Mouse (Mus musculus): ENCODE data around the gene Cox6b1.

Cox6b1 gene

DNA sequence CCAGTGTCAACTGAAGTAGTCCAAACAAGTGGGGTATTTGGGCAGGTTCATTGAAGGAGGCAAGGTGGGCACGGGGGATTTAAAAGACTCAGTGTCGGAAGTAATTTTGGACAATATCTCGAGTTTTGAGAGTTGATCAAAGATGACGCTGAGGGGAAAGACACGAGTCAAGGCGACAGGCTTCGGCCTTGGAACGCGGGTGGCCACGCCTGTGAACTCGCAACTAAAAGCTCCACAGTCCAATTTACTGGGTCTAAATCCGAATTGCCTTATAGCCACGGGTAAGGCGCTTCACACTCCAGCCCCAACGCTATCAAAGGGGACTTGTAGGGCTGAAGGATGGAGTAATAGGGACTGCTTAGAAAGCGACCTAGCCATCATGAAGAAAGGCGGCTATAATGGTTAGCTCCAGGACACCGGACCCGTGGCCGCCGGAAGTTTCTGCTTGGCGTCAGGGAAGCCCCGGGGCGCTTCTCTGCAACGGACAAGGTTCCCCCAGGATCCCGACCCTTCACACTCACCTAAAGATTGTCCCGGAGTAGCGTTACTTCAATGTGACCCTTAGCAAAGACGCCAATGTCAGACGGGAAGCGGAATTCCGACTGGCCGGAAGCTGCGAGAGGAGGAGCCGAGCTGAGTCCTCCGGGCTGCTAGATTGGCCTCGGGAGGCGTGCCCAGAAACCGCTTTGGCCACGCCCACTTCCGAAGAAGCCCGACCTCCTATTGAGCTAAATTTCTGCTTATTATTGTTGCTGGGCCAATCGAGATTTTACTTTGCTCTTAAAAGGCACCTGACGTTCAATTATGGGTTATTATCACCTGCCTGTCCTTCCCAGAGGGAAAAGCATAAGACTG lies at the start of gene Cox6b1:
Gene Cox6b1 (minus strand): TSS at position 622 of the 855 bp plus-strand sequence.
- DNase-seq (ENCODE audit: low spot score), result peak; percentile 90

DNA sequence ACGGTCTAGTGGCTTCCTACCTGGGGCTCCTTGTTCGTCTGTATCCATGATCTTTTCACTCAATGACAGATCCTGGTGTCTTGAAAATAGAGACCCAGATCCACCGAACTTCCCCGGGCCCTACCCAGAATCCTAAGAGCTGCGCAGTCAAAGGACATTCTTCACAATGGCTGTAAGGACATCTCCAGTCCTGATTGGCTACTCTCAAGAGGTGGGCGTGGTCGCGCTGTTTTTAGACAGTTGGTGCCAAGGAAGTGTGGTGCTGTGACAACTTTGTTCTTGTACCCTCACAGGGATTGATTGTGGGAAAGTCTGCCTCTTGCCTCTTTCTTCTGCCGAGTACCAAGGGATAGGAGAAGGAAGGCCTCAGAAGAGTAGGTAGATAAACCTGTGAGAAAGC lies 45.5 kb upstream of the Cox6b1 start, which contains the start of gene Pmis2:
Gene Pmis2 (minus strand): TSS at position 126 of the 400 bp plus-strand sequence.
- DNase-seq (ENCODE audit: low spot score), result no peak

DNA sequence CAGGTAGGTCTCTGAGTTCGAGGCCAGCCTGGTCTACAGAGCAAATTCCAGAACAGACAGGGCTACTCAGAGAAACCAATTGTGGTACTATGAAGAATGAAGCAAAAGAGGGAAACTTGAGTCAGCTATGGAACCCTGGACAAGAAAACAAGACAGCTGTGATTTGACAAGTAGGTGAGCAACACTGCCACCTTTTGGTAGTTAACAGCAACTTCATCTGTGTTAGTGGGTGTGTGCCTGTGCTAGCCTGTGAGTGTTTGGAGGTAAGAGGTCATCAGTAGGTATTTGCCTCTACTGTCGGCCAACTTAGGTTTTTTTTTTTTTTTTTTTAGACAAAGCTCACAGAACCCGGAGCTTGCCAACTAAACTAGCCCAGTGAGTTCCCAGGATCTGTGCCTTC lies 43.3 kb upstream of the Cox6b1 start:
- DNase-seq (ENCODE audit: low spot score), result peak; percentile 25

DNA sequence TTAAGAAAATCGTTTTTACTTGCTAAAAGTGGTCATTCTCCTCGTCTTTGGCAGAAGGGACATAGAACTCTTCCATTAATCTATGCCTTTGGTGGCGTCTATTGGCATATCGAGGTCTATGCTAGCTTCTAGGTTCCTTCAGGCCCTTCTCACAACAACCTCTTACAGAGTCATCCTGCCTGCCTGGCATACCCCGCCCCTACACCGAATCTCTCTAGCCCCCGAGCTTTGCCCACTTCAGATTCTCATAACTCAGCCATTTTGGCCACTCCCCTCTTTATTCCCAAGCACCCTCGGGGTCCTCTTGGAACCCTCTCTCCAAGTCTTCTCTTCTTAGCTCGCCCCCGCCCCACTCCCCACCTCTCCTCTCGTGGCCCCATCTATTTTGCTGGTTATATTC lies 39.4 kb upstream of the Cox6b1 start:
- DNase-seq (ENCODE audit: low spot score), result peak; percentile 27

DNA sequence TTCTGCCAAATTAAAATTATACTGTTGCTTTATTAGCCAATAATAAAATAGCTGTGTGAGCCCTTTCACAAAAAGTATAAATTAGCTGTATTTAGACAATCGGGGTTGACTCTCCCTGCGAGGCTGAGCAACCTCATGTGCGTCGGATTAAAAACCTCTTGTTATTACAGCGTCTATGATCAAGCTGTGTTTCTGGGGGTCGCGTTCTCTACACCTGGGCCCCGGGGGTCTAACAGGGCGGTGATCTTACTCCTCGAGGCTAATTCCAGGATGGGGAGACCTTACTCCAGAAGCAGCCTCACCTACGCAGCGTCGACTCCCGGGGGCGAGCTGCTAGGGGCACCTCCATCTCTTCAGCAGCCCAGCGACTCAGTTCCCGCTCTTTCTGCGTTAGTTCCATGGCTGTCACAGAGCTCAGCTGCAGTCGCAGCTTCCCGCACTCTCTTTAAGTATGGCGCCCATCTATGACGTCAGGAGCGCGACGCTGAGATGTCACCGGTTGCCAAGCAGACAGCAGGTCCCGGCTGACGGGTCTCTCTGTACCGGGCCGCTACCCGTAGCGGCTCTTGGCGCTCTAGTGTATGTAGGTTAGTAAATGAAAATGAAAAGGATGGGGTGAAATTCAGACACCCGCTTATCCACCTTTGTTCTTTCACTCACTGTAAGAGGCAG lies 38.7 kb upstream of the Cox6b1 start, which contains the start of gene Haus5:
Gene Haus5 (minus strand): TSS at position 466 of the 672 bp plus-strand sequence.
- DNase-seq (ENCODE audit: low spot score), result peak; percentile 92

DNA sequence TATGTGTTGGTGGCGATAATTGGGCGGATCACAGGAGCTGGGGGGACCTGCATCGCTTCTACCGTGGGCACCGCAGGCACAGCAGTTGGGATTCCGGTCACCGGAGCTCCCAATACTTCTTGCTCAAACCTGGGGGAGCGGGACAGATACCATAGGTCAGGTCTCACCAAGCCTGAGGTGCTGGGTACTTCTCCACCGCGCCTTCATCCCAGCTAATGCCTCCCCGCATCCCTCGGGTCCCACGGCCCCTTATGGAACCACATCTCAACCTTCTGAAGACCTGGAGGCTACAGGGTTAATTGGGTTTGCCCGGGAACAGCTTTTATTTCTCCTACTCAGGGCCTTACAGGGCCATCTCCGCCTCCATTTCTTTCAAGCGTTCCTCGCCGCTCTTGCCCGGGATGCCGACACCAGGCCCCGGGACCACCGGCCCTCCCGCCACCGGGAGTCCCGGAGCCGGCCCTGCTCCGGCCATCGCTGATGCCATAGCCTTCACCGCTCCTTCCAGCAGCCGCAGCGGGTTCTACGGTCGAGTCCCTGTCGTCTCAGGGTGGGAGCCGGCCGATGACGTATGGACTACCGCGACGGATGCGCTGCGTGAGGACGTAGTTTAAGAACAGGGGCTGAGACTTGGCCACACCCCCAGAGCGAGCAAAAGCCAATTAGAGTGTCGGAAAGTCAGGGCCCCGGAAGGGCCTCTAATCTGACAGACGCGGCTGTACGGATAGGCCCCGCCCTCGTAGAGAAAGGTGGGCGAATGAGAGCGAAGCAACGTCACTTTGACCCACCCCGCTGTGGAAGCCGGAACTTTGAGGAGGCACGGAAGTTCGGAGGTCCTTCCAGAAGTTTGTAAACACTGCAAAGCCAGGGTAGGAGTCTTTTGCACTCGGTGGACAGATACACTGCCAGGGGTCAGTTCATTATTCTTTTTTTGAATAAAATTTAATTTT lies 23.9 kb upstream of the Cox6b1 start, which contains the start of gene Rbm42:
Gene Rbm42 (minus strand): TSS at position 727 of the 950 bp plus-strand sequence.
- peak; percentile 97 for DNase-seq (ENCODE audit: low spot score)

DNA sequence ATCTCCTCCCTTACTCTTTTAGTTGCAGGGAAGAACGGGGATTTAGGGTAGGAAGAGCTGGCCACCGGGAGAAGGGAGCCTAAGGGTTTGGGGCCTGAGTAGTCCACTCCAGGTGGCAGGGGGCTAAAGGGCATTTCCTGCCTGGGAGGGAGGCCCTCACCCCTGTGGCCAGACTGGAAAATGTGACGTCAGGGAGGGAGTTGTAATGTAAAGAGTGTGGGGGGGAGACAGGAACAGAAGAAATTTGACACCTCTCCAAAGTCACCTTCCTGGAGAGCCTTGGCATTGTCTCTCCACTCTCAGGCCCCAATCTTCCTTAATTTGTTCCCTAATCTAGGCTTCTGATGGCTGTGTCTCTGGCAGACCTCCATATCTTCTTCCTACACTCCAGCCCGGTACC lies 13.1 kb upstream of the Cox6b1 start:
- no peak for DNase-seq (ENCODE audit: low spot score)

DNA sequence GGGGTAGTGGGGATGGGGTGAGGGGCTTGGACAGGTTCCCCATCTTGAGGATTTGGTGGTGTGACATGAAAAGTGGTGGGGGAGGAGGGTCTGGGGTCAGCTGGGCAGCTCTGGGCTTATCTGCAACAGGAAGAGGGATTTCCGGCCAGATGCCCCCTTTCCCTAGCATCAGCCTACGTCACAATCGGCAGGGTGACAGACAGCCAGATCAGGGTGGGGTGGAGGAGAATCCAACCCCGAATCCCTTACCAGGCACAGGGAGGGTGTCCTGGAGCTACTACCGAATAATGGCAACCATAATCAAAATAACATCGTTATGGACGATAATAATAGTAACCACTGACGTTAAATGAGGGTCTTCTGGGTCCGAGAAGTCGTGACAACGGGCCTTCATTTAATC lies 10.4 kb upstream of the Cox6b1 start:
- DNase-seq (ENCODE audit: low spot score), result no peak

DNA sequence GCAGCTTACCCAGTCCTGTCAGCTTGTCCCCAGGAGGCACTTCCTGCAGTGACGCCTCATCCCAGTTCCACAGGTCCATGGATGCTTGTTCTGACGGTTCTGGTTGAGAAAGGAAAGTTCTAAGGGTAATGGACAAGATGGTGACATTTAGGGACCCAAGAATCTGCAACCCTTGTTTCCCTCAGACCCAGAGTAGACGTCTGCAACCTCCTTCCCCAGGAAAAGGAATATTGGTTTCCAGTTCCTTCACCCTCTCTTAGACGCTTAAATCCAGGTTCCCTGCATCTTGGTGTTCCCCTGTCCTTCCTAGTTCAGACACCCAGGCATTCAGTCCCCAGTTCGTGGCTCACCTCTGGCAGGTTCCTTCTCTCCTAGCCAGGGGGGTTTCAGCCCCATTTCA lies 9.8 kb upstream of the Cox6b1 start, which contains the start of gene Etv2:
Gene Etv2 (minus strand): TSS at position 101 of the 400 bp plus-strand sequence.
- no peak for DNase-seq (ENCODE audit: low spot score)

DNA sequence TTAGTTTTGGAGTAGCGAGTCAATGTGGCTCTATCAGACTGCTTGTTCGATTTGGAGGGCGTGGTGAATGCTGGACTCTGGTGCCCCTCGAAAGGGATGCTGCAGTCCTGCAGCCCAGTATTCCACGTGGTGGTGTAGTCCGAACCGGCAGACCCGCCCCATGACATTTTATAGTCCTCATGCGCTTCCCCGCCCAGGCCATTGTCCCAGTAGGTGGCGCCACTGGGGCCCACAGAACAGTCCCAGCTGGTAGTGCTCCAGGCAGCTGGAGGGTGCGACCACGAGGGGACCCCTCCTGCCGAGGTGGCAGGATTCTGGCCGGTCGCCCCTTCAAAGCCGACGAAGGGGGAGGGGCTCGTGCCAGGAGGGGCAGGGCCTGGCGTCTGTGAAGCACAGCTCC lies 8.7 kb upstream of the Cox6b1 start:
- DNase-seq (ENCODE audit: low spot score), result no peak

DNA sequence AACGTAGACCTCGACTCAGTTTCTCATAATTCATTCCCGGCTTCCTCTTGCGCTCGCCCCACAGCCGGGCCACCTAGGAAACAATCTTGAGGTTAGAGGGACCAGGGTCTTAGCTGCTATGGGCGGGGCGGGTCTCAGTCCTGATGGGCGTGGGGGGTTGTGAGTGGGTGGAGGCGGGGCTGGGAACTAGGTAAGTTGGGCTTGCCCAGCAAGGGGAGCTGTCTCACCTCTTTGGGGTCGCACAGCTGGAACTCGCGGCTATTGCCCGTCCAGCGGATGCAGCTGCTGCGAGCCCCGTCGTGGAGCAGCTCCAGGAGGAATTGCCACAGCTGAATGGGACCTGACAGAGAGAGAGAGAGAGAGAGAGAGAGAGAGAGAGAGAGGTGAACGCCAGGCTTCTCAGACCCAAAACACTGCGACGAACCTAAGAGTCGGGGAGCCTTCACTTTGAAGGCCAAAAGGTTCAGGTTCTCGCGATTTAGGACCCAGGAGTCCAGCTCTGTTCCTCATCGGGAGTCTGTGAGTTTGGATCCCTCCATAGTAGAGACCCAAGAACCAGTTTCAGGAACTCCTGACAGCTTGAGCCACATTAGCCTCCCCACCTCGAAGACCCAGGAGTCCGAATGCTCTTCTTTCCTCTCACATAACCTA lies 7.9 kb upstream of the Cox6b1 start:
- no peak for DNase-seq (ENCODE audit: low spot score)

DNA sequence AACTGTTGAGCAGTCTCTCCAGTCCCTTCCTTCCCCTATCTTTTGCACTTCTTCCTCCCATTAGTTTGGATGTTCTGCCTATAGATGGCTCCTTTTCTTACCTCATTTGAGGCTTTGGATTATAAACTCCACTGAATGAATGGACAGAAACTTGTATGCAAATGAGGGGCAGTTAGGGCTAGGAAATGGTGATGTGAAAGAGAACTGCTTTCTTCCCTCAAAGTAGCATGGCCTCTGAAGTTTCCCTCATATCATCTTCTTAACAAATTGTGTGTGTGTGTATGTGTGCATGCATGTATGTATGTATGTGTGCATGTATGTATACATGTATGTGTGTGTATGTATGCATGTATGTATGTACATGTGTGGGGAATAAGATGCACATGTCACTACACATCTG lies 3.1 kb upstream of the Cox6b1 start:
- DNase-seq (ENCODE audit: low spot score), result no peak

DNA sequence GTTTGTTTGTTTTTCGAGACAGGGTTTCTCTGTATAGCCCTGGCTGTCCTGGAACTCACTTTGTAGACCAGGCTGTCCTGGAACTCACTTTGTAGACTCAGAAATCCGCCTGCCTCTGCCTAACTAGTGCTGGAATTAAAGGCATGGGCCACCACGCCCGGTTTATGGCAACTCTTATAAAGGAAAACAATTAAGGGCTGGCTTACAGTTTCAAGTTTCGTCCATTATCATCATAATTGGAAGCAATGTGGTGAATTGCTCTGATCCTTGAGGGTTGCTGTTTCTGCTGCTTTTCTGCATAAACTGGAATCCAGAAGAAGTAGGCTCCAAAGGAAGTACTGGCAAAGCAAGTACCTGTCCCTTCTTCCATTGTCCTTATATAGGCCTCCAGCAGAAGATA lies 696 bp upstream of the Cox6b1 start:
- no peak for DNase-seq (ENCODE audit: low spot score)

DNA sequence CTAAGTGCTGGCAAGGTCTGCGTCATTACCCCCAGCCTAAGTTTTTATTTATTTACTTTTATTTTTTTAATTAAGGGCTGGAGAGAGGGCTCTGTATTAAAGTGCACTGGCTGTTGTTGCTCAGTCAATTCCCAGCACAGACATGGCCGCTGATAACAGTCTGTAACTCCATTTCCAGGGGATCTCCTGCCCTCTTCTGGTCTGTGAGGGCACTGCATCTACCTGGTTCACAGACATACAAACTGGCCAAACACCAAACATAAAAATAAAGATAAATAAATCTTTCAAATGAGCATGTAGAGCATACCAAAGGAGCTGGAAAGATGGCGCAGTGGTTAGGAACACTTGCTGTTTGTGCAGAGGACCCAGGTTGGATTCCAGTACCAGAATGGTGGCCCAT lies 6.7 kb downstream of the Cox6b1 start:
- no peak for DNase-seq (ENCODE audit: low spot score)

DNA sequence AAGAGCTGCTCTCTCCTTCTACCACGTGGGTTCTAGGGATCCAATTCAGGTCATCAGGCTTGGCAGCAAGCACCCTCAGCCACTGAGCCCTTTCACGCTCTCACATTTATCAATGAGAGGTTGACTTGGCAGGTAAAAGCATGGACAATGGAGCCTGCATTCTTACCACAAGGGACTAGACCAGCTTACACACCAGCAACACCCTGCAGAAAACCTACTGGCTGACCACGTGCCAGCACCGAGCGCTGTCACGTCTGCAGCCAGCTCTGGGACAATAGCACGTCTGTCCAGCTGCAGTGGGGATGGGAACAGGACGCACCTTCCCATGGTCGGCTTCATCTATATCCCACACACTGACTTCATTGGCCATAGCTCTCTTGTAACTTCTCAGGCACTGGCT lies 7.3 kb downstream of the Cox6b1 start:
- DNase-seq (ENCODE audit: low spot score), result no peak

DNA sequence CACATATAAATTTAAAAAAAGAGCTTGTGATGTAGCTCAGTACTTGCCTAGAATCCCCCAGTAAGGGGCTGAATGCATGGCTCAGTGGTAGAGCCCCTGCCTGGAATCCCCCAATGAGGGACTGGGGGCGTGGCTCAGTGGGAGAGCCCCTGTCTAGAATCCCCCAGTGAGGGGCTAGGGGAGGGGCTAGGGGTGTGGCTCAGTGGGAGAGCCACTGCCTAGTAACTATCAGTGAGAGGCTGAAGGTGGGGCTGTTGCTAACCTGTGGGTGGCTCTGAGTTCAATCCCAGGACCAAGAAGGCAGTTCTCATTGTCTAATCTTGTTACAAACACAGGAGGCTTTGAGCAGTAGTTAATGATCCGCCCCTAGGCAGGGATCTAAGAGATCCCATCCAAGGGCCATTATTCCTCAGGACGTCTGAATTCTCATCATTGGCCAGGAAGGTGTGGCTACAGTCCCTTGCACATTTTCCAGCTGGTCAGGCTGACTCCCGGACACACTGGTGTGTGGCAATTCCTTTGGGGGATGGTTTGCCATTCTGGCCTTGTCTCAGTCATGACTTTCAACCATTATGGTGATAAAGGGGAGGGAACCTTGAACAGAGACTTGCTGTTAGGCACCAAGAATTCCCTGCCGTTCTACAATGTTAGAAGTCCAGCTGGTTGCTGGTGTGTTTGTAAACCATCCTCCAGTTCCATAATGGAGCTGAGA lies 10.7 kb downstream of the Cox6b1 start:
- no peak for DNase-seq (ENCODE audit: low spot score)

DNA sequence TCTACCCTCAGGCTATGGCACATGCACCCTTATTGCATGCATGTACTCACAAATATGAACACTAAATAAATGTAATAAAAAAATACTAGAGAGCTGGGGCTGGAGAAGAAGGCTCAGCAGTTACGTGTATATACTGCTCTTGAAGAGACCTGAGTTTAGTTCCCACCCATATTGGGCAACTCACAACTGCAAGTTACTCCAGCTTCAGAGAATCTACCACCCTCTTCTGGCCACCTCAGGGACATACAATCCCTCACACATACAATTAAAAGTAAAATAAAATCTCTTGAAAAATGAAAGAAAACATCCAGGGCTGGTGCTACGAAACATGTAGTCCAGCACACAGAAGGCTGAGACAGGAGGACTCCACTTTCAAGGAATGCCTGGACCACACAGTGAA lies 11.5 kb downstream of the Cox6b1 start:
- no peak for DNase-seq (ENCODE audit: low spot score)

DNA sequence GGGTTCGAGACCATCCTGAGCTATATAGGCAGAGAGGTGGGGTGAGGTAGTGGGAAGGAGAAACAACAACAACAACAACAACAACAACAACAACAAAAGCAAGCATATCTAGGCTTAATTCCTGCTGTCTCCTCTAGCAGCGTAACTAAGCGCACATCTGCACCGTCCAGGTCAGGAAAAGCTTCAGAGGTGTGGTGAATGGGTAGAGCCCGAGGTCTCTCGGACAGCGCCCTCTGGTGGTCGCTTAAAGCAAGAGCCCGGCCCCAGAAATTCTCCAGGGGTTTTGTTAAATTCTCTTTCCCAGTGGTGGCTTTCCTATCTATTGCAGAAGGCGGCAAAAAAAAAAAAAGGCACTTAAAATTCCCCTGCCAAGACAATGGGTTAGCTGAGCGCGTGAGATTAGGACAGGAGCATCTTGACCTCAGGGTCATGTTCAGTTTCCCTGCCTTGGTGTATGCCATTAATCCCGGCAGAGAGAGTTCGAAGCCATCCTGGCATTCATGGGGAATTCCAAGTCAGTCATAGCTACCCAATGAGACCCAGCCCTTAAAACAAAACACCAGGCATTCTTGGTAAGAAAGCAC lies 12.3 kb downstream of the Cox6b1 start:
- peak; percentile 67 for DNase-seq (ENCODE audit: low spot score)

DNA sequence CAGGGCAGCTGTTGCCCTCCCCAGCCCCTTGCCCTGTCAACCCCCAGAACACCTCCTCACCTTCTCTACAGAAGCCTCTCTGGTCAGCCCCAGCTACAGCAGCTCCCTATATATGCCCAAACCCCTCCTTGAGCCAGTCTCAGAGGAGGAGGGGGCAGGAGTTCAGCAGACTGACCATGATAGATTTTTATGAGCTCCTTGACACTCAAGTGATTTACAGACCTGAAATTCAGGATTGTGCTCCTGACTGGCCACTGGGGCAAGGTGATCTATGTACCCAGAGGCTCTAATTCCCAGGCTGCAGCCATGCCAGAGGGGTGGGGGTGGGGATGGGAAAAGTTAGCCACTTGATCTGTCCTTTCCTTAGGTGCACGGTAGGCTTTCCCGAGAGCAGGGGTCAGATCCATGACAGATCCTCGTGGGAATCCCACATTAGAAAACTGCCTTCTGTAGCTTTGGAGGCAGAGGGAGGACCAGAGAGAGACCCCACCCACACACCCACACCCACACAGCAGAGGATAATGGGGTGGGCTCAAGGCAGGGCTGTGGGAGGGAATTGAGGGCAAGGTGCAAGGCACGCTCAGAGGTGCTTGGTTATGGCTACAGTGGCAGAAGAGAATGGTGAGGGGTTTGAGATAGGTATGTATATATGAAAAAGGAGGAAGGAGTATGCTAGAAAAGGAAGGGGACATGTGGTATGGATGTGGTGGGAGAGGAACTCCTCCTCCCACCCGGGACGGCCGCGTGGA lies 13.1 kb downstream of the Cox6b1 start, which contains the start of gene Upk1a:
Gene Upk1a (minus strand): TSS at position 194 of the 749 bp plus-strand sequence.
- no peak for DNase-seq (ENCODE audit: low spot score)

DNA sequence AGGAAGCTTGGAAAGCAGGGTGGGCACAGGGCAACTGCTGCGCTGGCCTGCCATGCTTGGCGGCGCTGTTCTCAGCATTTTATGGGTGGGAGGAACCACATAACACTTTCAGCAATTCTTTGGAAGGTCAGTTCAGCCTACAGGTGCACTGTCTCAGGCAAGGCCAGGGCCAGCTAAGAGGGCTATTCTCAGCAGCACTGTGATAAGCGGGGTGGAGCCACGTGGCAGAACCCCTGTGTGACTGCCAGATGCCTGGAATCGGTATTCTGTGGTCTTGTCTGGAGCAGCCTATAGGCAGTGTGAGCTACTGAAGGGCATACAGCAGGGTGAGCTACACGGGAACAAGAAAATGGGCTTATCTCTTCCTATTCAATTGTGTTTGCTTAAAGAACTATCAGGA lies 15.9 kb downstream of the Cox6b1 start:
- DNase-seq (ENCODE audit: low spot score), result no peak
